Mouse (Mus musculus) megakaryocyte, adult 5-6 weeks (primary cell): ENCODE results near the gene Btn1a1. TPM values are rescaled to one million over a fixed set of nuclear protein-coding genes. Genes with fewer than 3 reads are reported as not detected.

ENCODE experiments used
- ATAC-seq: 2 replicates; pipeline ENCODE4 v1.8.0; 2016; ENCODE audit warnings: mild to moderate bottlenecking, inconsistent platforms; ENCODE audit not compliant: poor library complexity, severe bottlenecking
- total RNA-seq, 2 experiments: library from RNA; stranded (forward) in 1 of 2; stranded (reverse) in 1 of 2; fragments of 153-499, 151-499 nt in 1 of 2; fragments of 221-1000, 200-1000 nt in 1 of 2; gene quantifications; 2 replicates each; pipeline versions ENCODE4 v1.2.3 to v1.2.4; 2015 to 2017

The Btn1a1 gene
- total RNA-seq, 2 experiments from 2014 or later, result not detected

- ATAC-seq, result no peak
Observed at GRCm38 (mm10) chr13:23485271-23485670, 19.6 kb upstream of the Btn1a1 start.

GRCm38 (mm10) chr13:23483153-23483552 is 17.5 kb upstream of the Btn1a1 start:
- ATAC-seq, result no peak

GRCm38 (mm10) chr13:23475658-23476057 is 10.0 kb upstream of the Btn1a1 start:
- no peak for ATAC-seq

GRCm38 (mm10) chr13:23466911-23467310 is 1.2 kb upstream of the Btn1a1 start:
- ATAC-seq, result peak; percentile 25; the same call in 1 of the 2 replicates

GRCm38 (mm10) chr13:23466306-23466705 is 605 bp upstream of the Btn1a1 start:
- ATAC-seq, result no peak

GRCm38 (mm10) chr13:23464841-23465366 is 797 bp downstream of the Btn1a1 start:
- peak; percentile 28 for ATAC-seq

GRCm38 (mm10) chr13:23464224-23464637 is 1.5 kb downstream of the Btn1a1 start:
- ATAC-seq, result peak; percentile 61

GRCm38 (mm10) chr13:23463381-23464223 is 2.1 kb downstream of the Btn1a1 start:
- ATAC-seq, result no peak

GRCm38 (mm10) chr13:23462669-23463068 is 3.0 kb downstream of the Btn1a1 start:
- ATAC-seq, result no peak

GRCm38 (mm10) chr13:23462063-23462462 is 3.6 kb downstream of the Btn1a1 start:
- no peak for ATAC-seq

GRCm38 (mm10) chr13:23459264-23459846 is 6.3 kb downstream of the Btn1a1 start:
- ATAC-seq, result no peak

GRCm38 (mm10) chr13:23453926-23454325 is 11.8 kb downstream of the Btn1a1 start:
- ATAC-seq, result no peak

GRCm38 (mm10) chr13:23453362-23453862 is 12.3 kb downstream of the Btn1a1 start:
- peak; percentile 71 for ATAC-seq

GRCm38 (mm10) chr13:23450398-23450797 is 15.3 kb downstream of the Btn1a1 start:
- ATAC-seq, result 0 out of 2 replicates have a peak, but pooled peaks have one; percentile 4

GRCm38 (mm10) chr13:23449235-23450095 is 16.2 kb downstream of the Btn1a1 start:
- no peak for ATAC-seq

- ATAC-seq, result no peak
Observed at GRCm38 (mm10) chr13:23448758-23449157, 16.9 kb downstream of the Btn1a1 start.

- ATAC-seq, result peak; percentile 43
Observed at GRCm38 (mm10) chr13:23446498-23446952, 19.2 kb downstream of the Btn1a1 start.

GRCm38 (mm10) chr13:23445561-23446320 is 20.0 kb downstream of the Btn1a1 start:
- peak; percentile 82 for ATAC-seq

GRCm38 (mm10) chr13:23445156-23445555 is 20.5 kb downstream of the Btn1a1 start:
- ATAC-seq, result no peak

- no peak for ATAC-seq
Observed at GRCm38 (mm10) chr13:23444451-23444850, 21.2 kb downstream of the Btn1a1 start.
